Mouse (Mus musculus) brown adipose tissue, adult 24 weeks (tissue): ENCODE results near the gene Rplp2. TPM values are rescaled to one million over a fixed set of nuclear protein-coding genes. Genes with fewer than 3 reads are reported as not detected.
A peak's percentile ranks its signal among the peaks of the same experiment; 100 is the strongest.

ENCODE experiments used
- H3K27ac ChIP-seq: fragments of 200-500 bp; replicated peaks from 2 replicates; pipeline ENCODE4 v1.5.1; 2012; ENCODE audit warnings: low read depth, mild to moderate bottlenecking, low read length
- H3K4me1 ChIP-seq: fragments of 200-500 bp; 2 replicates; pipeline ENCODE4 v1.6.1; 2012; ENCODE audit warnings: low read length, mixed read lengths; ENCODE audit not compliant: control insufficient read depth, insufficient read depth, insufficient read length
- H3K4me3 ChIP-seq: fragments of 200-500 bp; 2 replicates; pipeline ENCODE4 v1.5.1; 2012; ENCODE audit warnings: low read depth, mild to moderate bottlenecking, low read length, moderate library complexity; ENCODE audit not compliant: insufficient read depth
- polyA plus RNA-seq: library from polyadenylated mRNA; stranded (reverse); fragments of >200 nt; gene quantifications from 2 replicates; pipeline ENCODE4 v1.2.4, GENCODE M21; 2012; ENCODE audit not compliant: missing spikeins, insufficient read depth, insufficient read length

Rplp2 gene
- polyA plus RNA-seq, 1 experiment, result 1,680 TPM

DNA sequence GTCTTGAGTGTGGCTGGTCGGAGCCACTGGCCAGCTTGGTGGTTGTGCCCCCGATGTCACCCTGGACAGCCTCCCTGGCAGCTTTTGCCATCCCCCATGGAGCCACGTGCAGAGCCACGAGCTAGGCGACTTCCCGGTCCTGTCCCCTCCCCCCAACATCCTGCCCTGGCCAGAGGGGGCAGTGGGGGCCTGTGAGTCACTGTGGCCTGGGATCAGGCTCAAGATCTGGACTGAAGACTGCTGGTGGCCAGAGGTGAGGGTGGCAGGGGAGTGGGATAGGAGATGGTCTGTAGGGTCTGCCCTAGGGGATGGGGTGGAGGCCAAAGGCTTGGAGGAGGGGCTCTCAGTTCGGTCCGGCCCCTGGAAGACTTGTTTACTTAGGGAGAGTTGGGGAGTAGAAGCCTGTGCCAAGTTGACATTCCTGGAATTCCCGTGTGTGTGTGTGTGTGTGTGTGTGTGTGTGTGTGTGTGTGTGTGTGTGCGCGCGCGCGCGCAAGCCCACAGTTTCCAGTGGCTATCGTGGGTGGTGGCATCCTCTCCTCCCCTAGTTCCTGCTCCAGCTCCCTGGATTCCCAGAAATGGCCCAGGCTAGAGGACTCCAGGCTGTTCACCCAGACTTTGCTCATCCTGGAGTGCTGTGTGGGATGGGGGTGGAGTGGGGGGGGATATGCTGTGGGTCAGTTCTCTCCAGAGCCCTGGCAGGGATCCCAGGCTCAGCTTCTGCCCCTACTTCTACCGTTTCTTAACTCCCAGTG, 29.2 kb downstream of the Rplp2 start:
- peak overlapping the region; percentile 92 for H3K4me3 ChIP-seq
- H3K4me1 ChIP-seq, result peaks cover 12% of the 10 kb centered on the region; the same call in 1 of the 2 replicates
- peak overlapping the region; percentile 100 for H3K27ac ChIP-seq

DNA sequence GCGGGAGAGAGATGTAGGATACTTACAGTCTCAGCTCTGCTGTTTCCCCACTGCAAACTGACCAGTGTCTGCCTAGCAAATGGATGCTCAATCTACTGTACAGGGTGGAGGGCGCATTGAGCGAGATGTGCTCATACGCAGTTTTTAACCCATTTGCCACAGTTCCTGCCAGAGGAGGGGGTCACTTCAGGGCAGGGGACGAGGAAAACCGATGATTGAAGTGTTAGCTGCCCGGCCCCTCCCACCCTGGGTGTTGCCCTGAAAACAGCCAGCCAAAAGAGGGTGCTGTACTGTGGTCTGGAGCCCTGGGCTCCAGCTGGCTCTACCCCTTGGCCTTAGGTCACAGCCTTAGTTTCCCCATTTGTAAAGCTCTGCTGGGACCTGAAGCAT, 29.8 kb downstream of the Rplp2 start:
- H3K27ac ChIP-seq, result peak overlapping the region; percentile 100
- peaks cover 12% of the 10 kb centered on the region; the same call in 1 of the 2 replicates for H3K4me1 ChIP-seq
- H3K4me3 ChIP-seq, result peak overlapping the region; percentile 92

DNA sequence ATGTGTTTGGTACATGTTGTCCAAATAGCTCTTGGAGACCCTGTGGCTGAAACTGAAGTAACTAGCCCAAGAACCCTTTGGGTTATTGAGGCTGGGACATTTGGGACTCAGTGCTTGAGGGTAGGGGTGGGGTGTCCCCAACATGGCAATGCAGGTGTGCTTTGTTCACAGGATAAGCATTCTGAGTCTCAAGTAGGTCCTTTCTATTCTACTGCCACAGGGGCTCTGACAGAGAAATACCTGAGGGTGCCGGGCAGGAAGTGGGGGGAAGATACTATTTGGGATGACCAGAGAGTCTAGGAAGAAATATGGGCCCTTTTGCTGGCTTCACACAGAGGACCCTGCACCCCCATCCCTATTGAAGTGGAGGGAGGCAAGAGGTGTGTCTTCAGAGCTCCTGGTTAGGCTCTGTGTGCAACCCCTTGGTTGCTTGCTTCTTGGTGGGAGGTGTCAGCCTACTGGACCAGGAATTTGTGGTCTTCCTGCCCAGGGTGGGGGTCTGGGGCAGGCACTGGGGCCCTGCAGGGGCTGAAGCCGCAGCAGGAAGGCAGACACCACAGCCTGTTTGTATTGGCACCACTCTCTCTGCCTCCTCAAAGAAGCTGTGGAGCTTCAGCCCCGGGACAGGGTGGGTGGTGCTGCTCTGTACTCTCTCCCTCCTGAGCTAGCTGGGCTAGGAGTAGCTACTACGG, 30.6 kb downstream of the Rplp2 start:
- H3K27ac ChIP-seq, result peak overlapping the region; percentile 100
- H3K4me1 ChIP-seq, result peaks cover 18% of the 10 kb centered on the region
- peak overlapping the region; percentile 92 for H3K4me3 ChIP-seq

DNA sequence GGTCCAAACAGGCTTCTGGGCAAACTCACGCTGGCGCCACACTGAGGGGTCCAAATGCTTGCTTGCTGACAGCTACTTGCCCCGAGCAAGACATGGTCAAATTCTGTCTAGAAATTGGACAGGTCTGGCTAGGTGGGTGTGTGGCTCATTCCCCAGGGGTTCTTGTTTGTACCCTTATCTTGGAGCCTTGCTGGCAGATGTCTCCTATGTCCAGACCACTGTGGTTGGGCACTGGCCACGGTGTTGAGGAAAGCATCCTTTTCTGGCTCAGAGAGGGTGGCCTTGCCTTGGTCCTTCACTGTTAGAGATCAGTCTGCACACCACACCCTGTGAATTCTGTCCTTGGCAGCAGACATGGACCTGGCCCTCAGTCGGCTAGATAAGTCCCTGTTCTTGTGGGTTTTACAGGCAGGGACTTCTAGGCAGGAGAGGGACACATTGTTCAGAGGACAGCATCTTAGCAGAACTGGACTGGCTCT, 31.1 kb downstream of the Rplp2 start:
- Histone ChIP-seq H3K4me3 (no peak overlapping the region), H3K4me1 (peaks cover 18% of the 10 kb centered on the region), H3K27ac (no peak overlapping the region)

DNA sequence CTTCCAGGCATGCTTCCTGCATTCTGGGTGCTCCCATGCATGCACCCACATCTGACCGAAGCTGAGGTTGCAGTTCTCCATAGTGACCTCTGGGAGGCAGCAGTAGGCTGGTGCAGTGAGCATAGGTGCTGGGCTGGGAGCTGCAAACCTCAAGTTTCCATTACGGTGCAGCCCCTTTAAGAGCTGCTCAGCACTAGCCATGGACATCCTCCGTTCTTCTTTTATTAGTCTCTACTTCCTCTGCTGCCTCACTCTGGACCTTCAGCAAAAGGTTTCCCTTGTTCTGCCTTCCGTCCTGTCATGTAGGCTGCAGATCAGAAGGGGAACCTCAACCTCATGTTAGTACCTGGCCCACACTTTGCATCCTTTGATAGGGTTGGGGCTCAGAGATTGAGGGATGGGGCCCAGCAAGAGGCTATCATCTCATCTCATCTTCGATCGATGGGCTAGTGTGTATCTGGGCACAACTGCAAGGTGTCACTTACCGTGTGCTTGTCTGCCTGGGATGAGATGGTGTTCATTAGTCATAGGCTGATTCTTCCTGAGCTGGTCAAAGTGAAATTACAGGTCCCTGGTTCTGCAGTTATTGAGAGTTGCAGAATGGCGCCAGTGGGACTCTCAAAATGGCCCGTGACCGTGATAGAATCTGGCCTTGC, 33.8 kb downstream of the Rplp2 start:
- no peak overlapping the region for H3K4me3 ChIP-seq
- H3K27ac ChIP-seq, result no peak overlapping the region
- peaks cover 29% of the 10 kb centered on the region for H3K4me1 ChIP-seq

DNA sequence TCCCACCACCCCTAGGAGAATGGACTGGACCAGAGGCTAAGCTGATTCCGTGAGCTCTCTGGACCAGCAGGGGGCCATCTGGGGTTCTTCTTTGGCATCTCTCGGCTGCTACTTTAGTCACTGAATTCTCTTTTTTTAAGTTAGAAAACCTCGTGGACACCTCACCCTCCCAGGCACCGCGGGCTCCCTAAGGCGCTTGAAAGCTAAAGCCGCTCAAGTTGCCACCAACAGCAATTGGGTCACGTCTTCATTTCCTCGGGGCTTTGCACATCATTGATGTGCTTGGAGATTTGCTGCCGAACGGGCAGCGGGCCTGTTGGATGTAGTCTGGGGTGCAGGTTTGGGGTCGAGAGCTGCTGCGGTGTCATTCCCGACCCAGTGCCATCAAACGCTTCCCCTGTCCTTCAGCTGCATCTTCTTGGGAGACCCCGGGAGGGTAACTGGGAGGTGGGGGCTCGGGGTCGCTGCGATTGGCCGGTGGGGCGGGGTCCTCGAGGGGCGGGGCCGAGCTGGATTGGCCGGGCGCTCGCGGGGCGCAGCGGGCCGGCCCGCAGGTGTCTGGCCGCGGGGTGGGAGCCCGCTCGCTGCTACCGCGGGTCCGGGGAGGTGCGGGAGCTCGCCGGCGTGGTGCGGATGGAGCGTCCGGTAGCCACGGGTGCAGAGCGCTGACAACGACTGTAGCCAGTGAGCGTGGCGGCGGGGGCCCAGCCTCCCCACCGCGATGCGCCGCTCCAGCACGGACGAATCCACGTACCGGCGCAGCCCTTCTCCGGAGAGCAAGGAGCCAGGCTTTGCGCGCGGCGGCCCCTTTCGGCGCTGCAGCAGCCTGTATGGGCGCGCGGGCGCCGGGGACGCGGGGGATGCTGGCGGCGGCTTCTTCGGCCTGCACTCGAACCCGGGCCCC, 34.6 kb downstream of the Rplp2 start:
- H3K27ac ChIP-seq, result no peak overlapping the region
- H3K4me1 ChIP-seq, result peaks cover 29% of the 10 kb centered on the region

DNA sequence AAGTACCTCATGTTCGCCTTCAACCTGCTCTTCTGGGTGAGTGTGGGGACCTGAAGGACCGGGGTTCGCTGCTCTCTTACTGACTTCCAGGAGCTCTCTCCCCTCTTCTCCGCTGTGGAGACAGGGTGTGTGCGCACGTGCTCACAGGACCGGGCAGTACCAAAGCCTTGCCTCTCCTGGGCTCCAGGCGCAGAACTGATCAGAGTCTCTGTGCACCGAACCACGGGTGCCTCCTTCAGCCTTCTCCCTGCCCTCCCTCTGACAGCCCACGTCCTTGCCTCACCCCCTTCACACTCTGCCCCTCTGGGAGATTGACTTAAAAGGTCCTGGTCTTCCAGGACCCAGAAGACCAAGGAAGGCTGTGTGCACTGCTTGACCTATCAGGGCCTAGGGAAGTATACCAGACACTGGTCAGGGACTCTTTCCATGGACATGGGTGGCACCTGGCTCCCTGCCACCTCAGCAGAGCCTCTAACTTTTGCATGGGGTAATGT, 35.4 kb downstream of the Rplp2 start:
- H3K4me3 ChIP-seq, result peak overlapping the region; percentile 47; the same call in 1 of the 2 replicates
- peaks cover 28% of the 10 kb centered on the region for H3K4me1 ChIP-seq
- no peak overlapping the region for H3K27ac ChIP-seq

More for the DNA sequence above, 34.6 kb downstream of the Rplp2 start:
- H3K4me3 ChIP-seq, result peak overlapping the region; percentile 47

DNA sequence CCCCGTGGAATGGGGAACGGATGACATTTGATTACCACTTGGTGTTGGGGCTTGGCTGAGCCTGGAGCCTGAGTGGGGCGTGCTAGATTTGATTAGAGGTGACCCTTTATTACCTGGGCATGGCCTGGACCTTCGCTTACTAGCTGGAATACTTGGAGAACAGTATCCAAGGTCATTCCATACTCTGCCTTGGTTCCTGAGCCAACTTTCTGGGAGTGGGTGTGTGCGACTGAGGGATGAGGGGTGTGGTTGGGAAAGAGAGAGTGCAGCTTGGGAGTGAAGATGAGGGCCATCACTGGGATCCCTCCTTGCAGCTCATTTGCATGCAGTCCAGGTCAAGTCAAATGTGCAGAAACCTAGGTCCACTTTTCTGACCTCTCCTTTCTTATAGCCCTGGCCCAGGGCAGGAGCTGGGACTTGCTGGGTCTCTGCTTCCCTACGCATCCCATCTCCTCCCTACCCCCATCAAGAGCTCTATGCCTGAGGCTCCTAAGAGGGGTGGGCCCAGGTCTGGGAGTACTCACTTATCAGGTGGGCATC, 36.0 kb downstream of the Rplp2 start:
- H3K4me1 ChIP-seq, result peaks cover 22% of the 10 kb centered on the region
- H3K4me3 ChIP-seq, result no peak overlapping the region
- no peak overlapping the region for H3K27ac ChIP-seq

DNA sequence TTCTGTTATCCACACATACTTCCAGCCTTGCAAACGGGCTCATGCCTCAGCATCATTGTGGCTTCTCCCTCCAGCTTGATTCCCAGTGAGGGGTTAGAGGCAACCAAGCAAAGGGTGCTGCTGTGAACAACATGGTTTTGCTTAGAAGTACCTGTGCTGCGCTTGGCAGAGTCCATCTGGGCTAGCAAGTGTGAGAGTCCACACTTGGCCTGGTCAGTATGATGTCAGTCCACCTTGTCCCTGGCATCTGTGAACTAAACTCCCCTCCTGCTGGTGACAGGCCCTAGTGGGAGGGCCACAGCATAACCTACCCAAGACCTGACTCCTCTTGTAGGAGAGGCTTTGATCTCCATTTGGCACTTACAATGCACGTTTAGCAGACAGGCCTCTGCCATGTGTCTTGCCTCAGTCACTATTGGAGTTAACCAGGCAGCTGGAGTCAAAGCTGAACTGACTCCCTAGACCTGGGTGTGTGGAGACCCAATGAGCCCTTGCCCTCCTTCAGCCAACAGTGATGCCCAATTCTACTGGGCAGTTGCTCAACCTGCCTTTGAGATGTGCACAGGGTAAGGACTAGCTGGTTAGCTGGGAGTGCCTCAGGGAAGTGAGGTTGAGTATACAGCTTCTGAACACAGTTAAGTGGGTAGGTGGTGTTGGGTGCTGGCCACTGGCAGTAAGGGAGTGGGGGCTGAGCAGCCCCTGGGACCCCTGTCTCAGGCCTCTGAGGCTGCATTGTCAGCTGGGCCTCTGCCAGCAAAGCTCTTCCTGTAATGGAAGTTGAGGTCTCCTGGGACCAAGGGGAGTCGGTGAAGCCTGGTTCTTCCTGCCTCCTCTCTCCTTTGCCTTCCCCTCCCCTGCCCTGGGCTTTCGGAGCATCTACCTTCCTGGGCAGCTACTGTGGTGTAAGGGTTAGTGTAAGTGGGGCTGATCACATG, 37.3 kb downstream of the Rplp2 start:
- Histone ChIP-seq H3K27ac (no peak overlapping the region), H3K4me1 (peaks cover 21% of the 10 kb centered on the region), H3K4me3 (no peak overlapping the region)

DNA sequence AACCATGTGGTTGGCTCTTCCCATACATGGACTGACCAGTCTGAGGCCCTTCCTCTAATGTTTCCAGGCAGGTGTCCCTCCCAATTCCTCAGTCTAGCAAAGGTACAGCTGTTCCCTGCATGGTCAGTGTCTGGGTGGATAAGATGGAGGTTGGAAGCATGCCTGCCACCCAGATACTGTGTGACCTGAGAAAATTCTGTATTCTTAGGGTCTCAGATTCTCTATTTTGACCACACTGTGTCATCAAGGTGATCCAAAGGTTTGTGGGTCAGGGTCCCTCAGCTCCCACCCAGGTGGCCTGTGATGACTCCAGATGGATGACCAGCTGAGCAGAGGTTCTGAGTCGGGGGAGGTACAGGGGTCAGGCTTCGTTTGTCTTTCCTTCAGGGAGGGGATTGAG, 38.0 kb downstream of the Rplp2 start:
- Histone ChIP-seq H3K4me3 (no peak overlapping the region), H3K27ac (no peak overlapping the region), H3K4me1 (peaks cover 21% of the 10 kb centered on the region)

DNA sequence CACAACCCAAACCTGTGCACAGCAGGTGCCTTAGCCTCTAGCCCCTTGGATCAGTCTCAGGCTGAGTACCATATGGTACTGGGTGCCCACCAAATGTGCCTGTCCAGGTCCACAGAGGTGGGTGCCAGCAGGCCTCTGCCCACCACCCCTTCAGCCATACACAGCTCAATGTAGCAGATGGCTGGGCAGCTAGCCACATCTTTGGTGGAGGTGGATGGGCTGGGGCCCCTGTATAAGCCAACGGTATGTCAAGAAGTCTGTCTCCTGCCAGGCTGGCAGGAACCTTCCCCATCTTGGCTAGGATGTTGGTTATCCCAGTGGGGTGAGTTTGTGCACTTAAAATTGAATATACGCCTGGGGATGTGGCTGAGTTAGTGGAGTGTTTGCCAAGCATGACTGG, 38.4 kb downstream of the Rplp2 start:
- Histone ChIP-seq H3K27ac (no peak overlapping the region), H3K4me1 (peaks cover 21% of the 10 kb centered on the region), H3K4me3 (no peak overlapping the region)

DNA sequence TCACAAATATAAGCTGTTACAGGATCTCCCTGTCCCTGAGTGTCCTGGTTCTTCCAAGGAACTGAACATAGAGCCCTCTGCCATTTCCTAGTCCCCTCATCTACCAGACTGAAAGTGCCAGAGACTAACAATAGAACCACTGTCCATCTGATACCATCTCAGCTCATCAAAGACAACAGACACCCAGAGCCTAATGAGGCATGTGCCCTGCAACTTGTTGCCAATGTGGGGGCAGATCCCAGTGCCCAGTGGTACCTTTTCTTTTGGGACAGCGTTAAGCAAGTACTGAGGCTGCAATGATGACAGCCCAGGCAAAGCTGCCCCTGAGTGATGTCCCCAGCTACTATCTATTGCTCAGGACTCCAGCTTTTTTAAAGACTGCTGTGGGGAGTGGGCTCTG, 39.1 kb downstream of the Rplp2 start:
- H3K4me3 ChIP-seq, result no peak overlapping the region
- no peak overlapping the region for H3K27ac ChIP-seq
- peaks cover 21% of the 10 kb centered on the region for H3K4me1 ChIP-seq

DNA sequence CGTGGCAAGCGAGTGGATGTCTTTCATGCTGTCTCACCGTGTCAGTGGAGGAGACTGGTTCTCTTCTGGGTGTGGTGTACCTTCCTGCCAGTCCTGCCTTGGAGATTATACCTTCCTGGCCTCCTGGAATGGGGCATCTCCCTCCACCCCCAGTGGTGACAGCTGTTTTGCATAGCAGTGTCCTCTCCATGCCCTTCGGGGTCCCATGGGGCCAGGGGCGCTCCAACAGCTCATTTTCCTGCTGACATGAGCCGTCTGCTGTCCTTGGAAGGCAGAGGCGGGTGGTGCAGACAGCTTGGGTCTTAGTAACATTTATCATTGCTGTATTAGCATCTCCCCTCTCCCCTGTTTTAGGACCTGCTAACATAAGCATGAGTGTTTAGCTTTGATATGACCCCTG, 40.0 kb downstream of the Rplp2 start:
- no peak overlapping the region for H3K27ac ChIP-seq
- H3K4me3 ChIP-seq, result no peak overlapping the region
- peaks cover 21% of the 10 kb centered on the region for H3K4me1 ChIP-seq
